In the genomic region with DNA sequence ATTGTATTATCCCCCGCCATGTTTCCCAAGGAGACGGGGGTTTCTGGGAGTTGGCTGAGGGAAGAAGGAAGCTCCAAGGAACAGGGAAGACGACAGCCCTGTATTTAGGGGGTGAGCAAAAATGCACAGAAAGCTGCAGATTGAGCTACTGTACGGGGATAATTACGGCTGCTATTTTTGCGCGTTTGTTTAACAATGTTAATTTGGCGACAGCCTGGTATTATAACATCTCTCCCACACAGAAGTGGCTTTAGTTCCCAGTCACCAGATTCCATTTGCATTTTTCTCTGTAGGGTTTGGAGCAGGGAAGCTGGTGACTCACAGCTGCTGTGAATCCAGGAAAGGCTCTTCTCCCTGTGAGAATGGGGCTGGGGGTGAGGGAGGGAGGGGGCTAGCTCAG, we compare ENCODE assay signal across 15 mouse cellular contexts. TPM values are rescaled to one million over a fixed set of nuclear protein-coding genes. Genes with fewer than 3 reads are reported as not detected.
A peak's percentile ranks its signal among the peaks of the same experiment; 100 is the strongest.
DNase-seq lines count a peak whose midpoint lies in the region; ATAC-seq and TF ChIP-seq lines count a peak whose summit lies in the region.
"Had no signal": no experiment of that assay in that cellular context is flagged by ENCODE, and none has a peak within 500 bp of the region (broad histone marks: within the 10 kb centered on the region; RNA-seq: fewer than 3 reads in every experiment).

No protein-coding gene starts in this region.

- ATAC-seq in hindbrain, postnatal 0 days: no peak

- 84% methylated on average over 8 of the region's 8 CpGs for WGBS in hindbrain, embryonic 10.5 days
- 61% methylated on average over 8 of the region's 8 CpGs for WGBS in hindbrain, postnatal 0 days

- H3K9me3 ChIP-seq in hindbrain, embryonic 10.5 days: no peaks in the 10 kb centered on the region
- no peaks in the 10 kb centered on the region for H3K9me3 ChIP-seq in hindbrain, postnatal 0 days (ENCODE audit: low read length)
- no peaks in the 10 kb centered on the region for H3K9me3 ChIP-seq in ES-E14 (ENCODE audit: control insufficient read depth, insufficient read depth, low read depth, low read length)
- H3K9me3 ChIP-seq: hindbrain, embryonic 15.5 days; kidney, embryonic 15.5 days; limb, embryonic 13.5 days had no signal

- no peaks in the 10 kb centered on the region for H3K27me3 ChIP-seq in hindbrain, embryonic 10.5 days (ENCODE audit: insufficient read depth, poor library complexity, severe bottlenecking)
- no peaks in the 10 kb centered on the region for H3K27me3 ChIP-seq in hindbrain, postnatal 0 days (ENCODE audit: insufficient read depth, low read length)
- H3K27me3 ChIP-seq: hindbrain, embryonic 15.5 days; kidney, embryonic 15.5 days; limb, embryonic 13.5 days had no signal

- intact Hi-C loops in left cerebral cortex, postnatal 14 days (cut with DNase I): no loop called here
- intact Hi-C loops in gastrocnemius, postnatal 14 days (cut with DNase I; ENCODE audit: low total_unique reads): no loop called here

- in situ Hi-C loops in ES-E14 (cut with MboI; ENCODE audit: low sequenced_read_pairs in 2 of 2, unreplicated experiment in 2 of 2): loop anchor here in 1 of 2 experiments (25.0 kb wide), 1 partner anchor 520 kb away; no protein-coding TSS in a partner anchor

- H3K36me3 ChIP-seq in hindbrain, embryonic 10.5 days: no peaks in the 10 kb centered on the region
- no peaks in the 10 kb centered on the region for H3K36me3 ChIP-seq in hindbrain, postnatal 0 days (ENCODE audit: insufficient read depth, low read length)
- H3K36me3 ChIP-seq in ES-E14 (ENCODE audit: control insufficient read depth, insufficient read depth, low read length, poor library complexity, severe bottlenecking): no peaks in the 10 kb centered on the region
- H3K36me3 ChIP-seq: hindbrain, embryonic 15.5 days; kidney, embryonic 15.5 days; limb, embryonic 13.5 days had no signal

- no peak overlapping the region for H3K4me2 ChIP-seq in hindbrain, postnatal 0 days (ENCODE audit: low read depth, low read length)
- H3K4me2 ChIP-seq: hindbrain, embryonic 15.5 days; kidney, embryonic 15.5 days; limb, embryonic 13.5 days had no signal

- H3K4me3 ChIP-seq in hindbrain, embryonic 10.5 days: no peak overlapping the region
- no peak overlapping the region for H3K4me3 ChIP-seq in hindbrain, postnatal 0 days (ENCODE audit: low read length)
- H3K4me3 ChIP-seq in ES-E14 (ENCODE audit: insufficient read depth in 1 of 2, low read depth in 1 of 2, low read length in 2 of 2, poor library complexity in 1 of 2, severe bottlenecking in 1 of 2): no peak overlapping the region
- H3K4me3 ChIP-seq: hindbrain, embryonic 15.5 days; kidney, embryonic 15.5 days; limb, embryonic 13.5 days had no signal

- TF ChIP-seq CTCF in hindbrain, postnatal 0 days (IDR thresholded peaks at IDR 0.05; ENCODE audit: low read depth): no peak

- H3K4me1 ChIP-seq in hindbrain, embryonic 10.5 days (replicated peaks): peaks cover 7% of the 10 kb centered on the region
- H3K4me1 ChIP-seq in hindbrain, postnatal 0 days (ENCODE audit: insufficient read depth, low read length): no peaks in the 10 kb centered on the region; the same call in none of the 2 replicates
- peaks cover 0 to 2% of the 10 kb centered on the region in 2 experiments; a peak in 1 of 4 replicates for H3K4me1 ChIP-seq in ES-E14 (ENCODE audit: control insufficient read depth in 2 of 2, insufficient read depth in 2 of 2, low read length in 2 of 2, poor library complexity in 1 of 2)
- H3K4me1 ChIP-seq: kidney, embryonic 15.5 days; limb, embryonic 13.5 days had no signal

- no peak for DNase-seq in hindbrain, embryonic 10.5 days (ENCODE audit: low spot score)
- DNase-seq in hindbrain, postnatal 0 days (ENCODE audit: low spot score): no peak
- DNase-seq in ES-E14 (ENCODE audit: low read depth, low spot score): no peak
- peak; percentile 77 to 88 for DNase-seq in frontal cortex, adult 2 months (ENCODE audit: extremely low spot score in 1 of 2, low spot score in 1 of 2)
- DNase-seq in left cerebral cortex, postnatal 14 days (ENCODE audit: low spot score in 2 of 2): peak; percentile 72 to 89
- DNase-seq in thymus, postnatal 25 days: no peak
- no peak for DNase-seq in gastrocnemius, postnatal 14 days
- DNase-seq in adrenal gland, adult (ENCODE audit: inconsistent age in 2 of 2, low spot score in 1 of 2): no peak
- DNase-seq: adrenal gland, postnatal 14 days; lung, adult 18-20 months; spleen, adult 18-20 months; thymus, adult 18-20 months had no signal

- peak overlapping the region; percentile 12; the same call in 1 of the 2 replicates for H3K27ac ChIP-seq in hindbrain, embryonic 10.5 days
- no peak overlapping the region for H3K27ac ChIP-seq in hindbrain, postnatal 0 days
- no peak overlapping the region for H3K27ac ChIP-seq in ES-E14 (ENCODE audit: insufficient read depth, low read depth, low read length, poor library complexity, severe bottlenecking)
- H3K27ac ChIP-seq: hindbrain, embryonic 15.5 days; kidney, embryonic 15.5 days; limb, embryonic 13.5 days had no signal

- H3K9ac ChIP-seq in hindbrain, postnatal 0 days (replicated peaks; ENCODE audit: low read length): no peak overlapping the region
- 0 out of 2 replicates have a peak overlapping the region, but pooled peaks have one; percentile 20 for H3K9ac ChIP-seq in ES-E14 (ENCODE audit: insufficient read depth, low read depth, low read length, poor library complexity, severe bottlenecking)
- H3K9ac ChIP-seq: hindbrain, embryonic 15.5 days; kidney, embryonic 15.5 days; limb, embryonic 13.5 days had no signal

TF ChIP-seq in ES-E14, 5 proteins besides CTCF, POLR2A, EP300 and RAD21:
- no peak for TF ChIP-seq ZNF384 (IDR thresholded peaks at IDR 0.05; ENCODE audit: low read depth, low read length)
- no peak for TF ChIP-seq MAFK (IDR thresholded peaks at IDR 0.05; ENCODE audit: insufficient read depth, low read depth, low read length)
- no peak for TF ChIP-seq CHD2 (IDR thresholded peaks at IDR 0.05; ENCODE audit: low read depth, low read length)
- no peak for TF ChIP-seq ZC3H11A (IDR thresholded peaks at IDR 0.05; ENCODE audit: borderline replicate concordance, low read depth, low read length)

RNA-seq across cellular contexts. Expression of a gene that starts 47.3 kb away (rescaled TPM):
- 0.66 and 1.2 TPM in 2 replicates for polyA plus RNA-seq in hindbrain, embryonic 10.5 days (2016; fragmentation: Nextera tagmentation; extraction: Ambion mirVana)
- total RNA-seq in hindbrain, postnatal 0 days (2014; rRNA removed): 26.9 and 32.5 TPM in 2 replicates
- 21.4 and 22.0 TPM in 2 replicates for polyA plus RNA-seq in hindbrain, postnatal 0 days (2015; fragmentation: Nextera tagmentation; extraction: Ambion mirVana)
- 0.40 and 0.63 TPM in 2 replicates for total RNA-seq in ES-E14 (2012; rRNA removed)
- 56.4 and 56.5 TPM in 2 replicates for polyA plus RNA-seq in frontal cortex, adult 2 months (2012; rRNA removed)
- total RNA-seq in left cerebral cortex, postnatal 14 days (2021): 10 to 100 TPM; 15.7 to 17.5 TPM
- total RNA-seq in gastrocnemius, postnatal 14 days (2021): under 1 TPM; 0.16 to 0.18 TPM

Comparison
In these comparisons a context has a peak if more than half of its experiments do, and no peak if none do; other contexts are left out.
1. DNase-seq: peak in frontal cortex, adult 2 months (2 of 2) and left cerebral cortex, postnatal 14 days (2 of 2); none in hindbrain, embryonic 10.5 days (single experiment), hindbrain, postnatal 0 days (single experiment), ES-E14 (single experiment), thymus, postnatal 25 days (single experiment), gastrocnemius, postnatal 14 days (single experiment) and adrenal gland, adult (0 of 2).
2. RNA of a gene that starts 47.3 kb away (total RNA-seq): 26.9 to 32.5 TPM in hindbrain, postnatal 0 days and 15.7 to 17.5 TPM in left cerebral cortex, postnatal 14 days; 0.40 to 0.63 TPM in ES-E14 and 0.16 to 0.18 TPM in gastrocnemius, postnatal 14 days; every median in the first group is over 10 times any median in the second.